Mouse (Mus musculus) spleen, embryonic (tissue): ENCODE results near the gene Gm17581.
"Not testable (repeated sequence)": the region's sequence is repeated elsewhere in the genome, so short reads cannot be mapped to it uniquely, and the experiment has no call there.

Source experiments
- CTCF ChIA-PET: fragments of 350-600 bp; sonication (Branson Sonifier 250); formaldehyde crosslinking; loops from one replicate; lab custom pipeline; 2022; lab: Charles Lee

Gm17581 gene

DNA sequence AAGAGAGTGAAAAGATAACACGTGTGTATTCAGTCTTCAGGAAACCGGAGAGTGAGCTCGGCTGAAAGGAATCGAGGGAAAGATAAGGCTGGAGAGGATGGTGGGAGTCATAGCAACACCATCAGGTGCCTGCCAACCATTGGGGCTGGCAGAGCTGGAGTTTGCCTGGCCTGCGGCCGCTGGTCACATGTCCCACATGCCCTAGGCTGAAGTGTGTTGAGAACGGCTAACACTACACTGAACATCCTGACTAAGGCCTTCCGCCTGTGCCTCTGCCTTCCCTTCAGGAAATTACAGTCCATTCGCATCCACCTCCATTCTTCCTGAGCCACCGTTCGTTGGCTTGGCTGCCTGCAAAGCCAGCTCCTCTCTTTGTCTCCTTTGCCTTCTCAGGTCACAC, 6.5 kb upstream of the Gm17581 start:
- CTCF ChIA-PET = no interaction called here

- CTCF ChIA-PET = no interaction called here
Measured at GRCm38 (mm10) chr2:155737803-155738202, 2.1 kb upstream of the Gm17581 start.

DNA sequence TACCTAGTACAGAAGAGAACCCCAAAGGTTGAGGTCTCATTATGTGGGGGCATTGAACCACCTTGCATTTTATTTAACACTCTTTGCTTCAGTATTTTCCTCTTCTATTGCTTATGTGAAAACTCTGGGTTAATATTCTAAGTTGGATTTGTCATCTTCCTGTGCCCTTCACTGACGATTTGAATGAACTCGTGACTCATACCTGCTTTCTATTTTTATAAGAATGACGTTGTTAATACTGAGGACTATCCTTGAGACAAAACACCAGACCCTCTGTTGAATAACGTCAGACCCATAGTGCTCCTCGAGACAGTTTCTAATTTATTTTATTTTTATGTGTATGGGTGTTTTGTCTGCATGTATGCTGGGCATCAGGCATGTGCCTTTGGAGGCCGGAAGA, 1.3 kb upstream of the Gm17581 start:
- CTCF ChIA-PET = no interaction called here

- CTCF ChIA-PET = no interaction called here
Measured at GRCm38 (mm10) chr2:155735080-155735479, 586 bp downstream of the Gm17581 start.

- CTCF ChIA-PET = no interaction called here
Measured at GRCm38 (mm10) chr2:155729158-155729645, 6.5 kb downstream of the Gm17581 start, which contains the start of gene Edem2. Edem2 (minus strand) TSS chr2:155729475.

DNA sequence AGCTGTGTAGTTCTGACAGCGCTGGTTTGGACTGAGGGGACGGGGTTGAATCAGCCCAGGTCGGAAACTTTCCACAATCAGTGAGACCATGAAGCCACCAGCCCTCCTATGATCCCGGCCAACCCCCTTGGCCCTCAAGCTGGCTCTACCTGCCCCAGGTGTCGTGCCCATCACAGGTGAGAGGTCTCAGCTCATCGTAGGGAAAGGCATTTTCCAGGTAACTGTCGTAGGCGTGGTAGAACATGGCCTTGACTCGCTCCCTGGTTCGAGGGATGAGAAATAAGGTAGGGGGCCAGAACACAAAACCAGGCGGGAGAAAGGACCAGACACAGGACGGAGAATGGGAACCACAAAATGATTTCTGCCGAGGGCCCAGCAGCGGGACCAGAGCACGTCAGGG, 6.9 kb downstream of the Gm17581 start:
- CTCF ChIA-PET = interaction anchor here (0.6 kb wide), 1 partner anchor 33 kb away, joined by 29 read pairs; no protein-coding TSS in a partner anchor

- CTCF ChIA-PET = interaction anchor here (0.6 kb wide), 2 partner anchors 33 to 372 kb away, joined by 3 to 29 read pairs; no protein-coding TSS in a partner anchor
Measured at GRCm38 (mm10) chr2:155727764-155728395, 7.8 kb downstream of the Gm17581 start.

GRCm38 (mm10) chr2:155726302-155726701, 9.4 kb downstream of the Gm17581 start:
- CTCF ChIA-PET = interaction anchor here (0.5 kb wide), 1 partner anchor 1324 kb away, joined by 5 read pairs; no protein-coding TSS in a partner anchor

DNA sequence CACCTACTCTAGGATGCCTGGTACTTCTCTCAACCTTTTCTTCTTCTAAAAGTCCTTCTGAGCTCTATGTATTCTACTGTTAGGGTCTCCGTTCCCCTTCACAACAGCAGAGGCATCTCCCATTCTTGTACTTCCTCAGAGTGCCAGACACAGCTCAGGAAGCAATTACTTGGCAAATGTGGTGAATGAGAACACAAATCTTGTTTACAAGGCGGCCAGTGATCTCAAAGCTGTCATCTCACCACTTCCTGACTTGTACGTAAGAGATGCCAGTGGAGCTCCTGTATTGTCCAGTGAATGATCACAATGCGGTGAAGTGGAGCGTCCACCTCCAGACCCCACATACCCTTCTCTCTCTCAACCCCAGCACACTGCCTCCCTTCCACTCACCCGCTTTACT, 11.1 kb downstream of the Gm17581 start:
- CTCF ChIA-PET = no interaction called here

DNA sequence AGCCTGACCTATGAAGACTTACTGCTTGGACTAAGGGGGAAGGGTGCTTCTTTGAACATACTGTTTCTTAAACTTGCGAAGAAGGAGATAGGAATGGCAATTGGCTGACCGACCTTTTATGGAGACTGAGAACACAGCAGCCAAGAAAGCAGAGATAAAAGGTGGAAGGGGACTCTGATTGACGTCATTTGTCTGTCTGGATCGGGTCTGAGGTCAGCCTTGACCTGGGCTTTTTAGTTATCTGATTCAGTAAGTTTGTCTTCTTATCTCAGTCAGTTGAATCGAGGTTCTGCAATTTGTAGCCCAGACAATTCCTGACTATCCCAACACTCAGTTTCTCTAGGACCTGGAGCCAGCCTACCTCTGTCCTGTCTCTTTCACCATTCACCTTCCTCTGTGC, 11.6 kb downstream of the Gm17581 start:
- CTCF ChIA-PET = no interaction called here

DNA sequence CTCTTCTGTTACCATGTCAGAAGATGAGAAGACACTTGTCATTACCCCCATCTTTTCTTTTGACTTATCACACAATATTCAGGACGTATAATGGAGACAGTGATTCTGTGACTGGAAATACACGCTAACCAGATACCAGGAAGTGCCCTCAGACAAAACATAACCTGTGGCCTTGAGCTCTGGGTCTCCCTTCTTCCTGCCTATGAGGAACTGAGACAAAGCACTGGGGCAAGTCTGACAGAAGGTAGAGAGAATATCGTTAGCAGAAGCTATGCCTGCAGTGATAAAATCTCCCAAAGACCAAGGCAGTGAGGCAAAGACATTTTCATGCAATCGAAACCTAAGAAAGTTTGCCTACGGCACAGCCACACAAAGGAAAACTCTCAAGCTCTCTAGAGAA, 15.1 kb downstream of the Gm17581 start:
- CTCF ChIA-PET = interaction anchor here (0.5 kb wide), 1 partner anchor 44 kb away, joined by 3 read pairs; no protein-coding TSS in a partner anchor

- CTCF ChIA-PET = no interaction called here
Measured at GRCm38 (mm10) chr2:155717082-155717990, 18.3 kb downstream of the Gm17581 start.

DNA sequence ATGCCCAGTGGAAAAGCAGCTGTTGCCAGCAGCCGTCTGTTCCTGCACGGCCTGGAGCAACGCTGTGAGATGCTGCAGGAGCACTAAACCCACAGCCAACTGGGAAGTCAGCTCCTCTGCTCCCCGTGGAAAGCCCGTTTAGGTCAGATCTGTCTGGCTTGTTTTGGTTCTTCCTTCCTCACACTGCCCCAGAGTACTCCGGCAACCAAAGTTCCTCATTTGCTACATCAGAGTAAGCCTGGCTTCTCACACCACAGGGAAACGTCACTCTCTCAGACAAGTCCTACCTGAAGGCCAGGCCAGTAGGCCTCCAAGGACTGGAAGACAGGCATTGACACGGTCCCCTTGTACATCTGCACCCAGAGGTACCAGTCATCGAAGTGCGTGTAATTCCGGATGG, 25.1 kb downstream of the Gm17581 start:
- CTCF ChIA-PET = no interaction called here

DNA sequence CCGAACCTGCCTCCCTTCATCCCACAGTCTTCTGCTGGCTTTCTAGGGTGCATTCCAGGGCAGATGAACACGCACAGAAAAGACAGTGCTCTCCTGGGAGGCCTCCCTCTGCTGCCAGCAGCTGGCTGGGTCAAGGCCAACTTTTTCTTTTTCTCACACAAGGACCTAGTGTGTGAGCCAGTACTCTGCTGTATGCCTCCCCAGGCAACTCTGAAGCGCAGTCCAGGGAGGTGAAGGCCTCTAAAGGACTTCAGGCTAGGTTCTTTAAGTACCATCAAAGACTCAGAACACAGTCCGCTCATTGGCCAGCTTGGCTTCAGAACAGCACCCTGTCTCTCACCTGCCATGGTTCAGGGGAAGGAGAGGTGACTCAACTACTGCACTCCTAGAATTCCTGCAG, 28.4 kb downstream of the Gm17581 start:
- CTCF ChIA-PET = interaction anchor here (0.6 kb wide), 1 partner anchor 405 kb away, joined by 3 read pairs; the partner anchor contains the start of genes Cpne1 and Rbm12

DNA sequence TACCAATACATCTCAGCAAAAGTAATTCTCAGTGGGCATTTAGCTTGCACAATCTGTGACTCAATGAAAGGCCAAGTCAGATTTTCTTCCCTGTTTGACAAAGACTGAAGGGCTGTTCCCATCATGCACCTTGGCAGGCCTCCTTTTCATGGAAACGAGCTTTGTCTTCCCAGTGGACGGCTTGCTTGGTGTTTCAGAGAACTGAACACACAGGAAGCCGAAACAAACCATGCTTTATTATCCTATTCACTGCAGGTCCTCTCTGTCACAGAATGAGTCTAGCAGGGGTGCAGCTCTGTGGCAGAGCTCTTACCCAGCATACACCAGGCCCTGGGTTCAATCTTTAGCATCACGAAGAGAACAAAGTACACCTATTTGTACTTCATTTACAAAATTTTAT, 32.0 kb downstream of the Gm17581 start:
- CTCF ChIA-PET = interaction anchor here (1.8 kb wide), 1 partner anchor 41 kb away, joined by 4 read pairs; no protein-coding TSS in a partner anchor

GRCm38 (mm10) chr2:155701399-155701919, 34.2 kb downstream of the Gm17581 start:
- CTCF ChIA-PET = no interaction called here

DNA sequence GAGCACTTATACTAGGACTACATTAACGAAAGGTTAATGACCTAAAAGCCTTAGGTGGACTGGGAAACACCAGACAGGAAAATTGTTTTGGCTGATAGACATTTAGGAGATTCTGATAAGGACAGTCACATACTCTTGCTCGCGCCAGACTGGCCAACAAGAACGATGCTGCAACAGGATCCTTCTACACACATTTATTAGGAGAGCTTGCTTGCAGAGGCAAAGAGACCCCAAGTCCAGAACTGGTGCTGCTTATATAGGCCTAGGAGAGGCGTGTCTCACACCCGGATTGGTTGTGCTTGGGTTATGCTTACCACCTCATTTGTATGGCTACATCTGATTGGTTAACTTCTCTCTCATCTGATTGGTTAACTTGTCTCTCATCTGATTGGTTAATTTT, 37.2 kb downstream of the Gm17581 start:
- CTCF ChIA-PET = not testable (repeated sequence)

GRCm38 (mm10) chr2:155696851-155697250, 38.8 kb downstream of the Gm17581 start:
- CTCF ChIA-PET = no interaction called here

DNA sequence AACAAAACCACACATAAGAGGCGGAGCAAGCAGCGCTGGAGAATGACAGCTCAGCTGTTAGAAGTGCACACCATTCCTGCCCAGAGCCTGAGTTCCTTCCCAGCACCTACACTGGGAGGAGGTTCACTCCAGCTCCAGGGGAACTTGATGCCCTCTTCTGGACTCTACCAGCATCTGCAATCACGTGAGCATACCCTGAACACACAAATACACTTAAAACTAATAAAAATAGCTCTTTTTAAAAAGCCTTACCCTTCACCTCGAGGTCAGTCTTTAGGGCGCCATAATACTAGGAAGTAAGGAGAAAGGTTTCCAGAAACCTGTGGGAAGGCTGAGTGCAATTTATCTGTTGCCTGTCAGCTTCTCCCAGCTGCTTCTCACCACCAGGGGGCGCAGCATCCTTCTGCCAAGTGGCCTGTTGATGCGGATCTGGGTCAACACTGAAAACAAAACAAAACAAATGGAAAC, 39.5 kb downstream of the Gm17581 start:
- CTCF ChIA-PET = interaction anchor here (1.6 kb wide), 1 partner anchor 23 kb away, joined by 6 read pairs; no protein-coding TSS in a partner anchor

DNA sequence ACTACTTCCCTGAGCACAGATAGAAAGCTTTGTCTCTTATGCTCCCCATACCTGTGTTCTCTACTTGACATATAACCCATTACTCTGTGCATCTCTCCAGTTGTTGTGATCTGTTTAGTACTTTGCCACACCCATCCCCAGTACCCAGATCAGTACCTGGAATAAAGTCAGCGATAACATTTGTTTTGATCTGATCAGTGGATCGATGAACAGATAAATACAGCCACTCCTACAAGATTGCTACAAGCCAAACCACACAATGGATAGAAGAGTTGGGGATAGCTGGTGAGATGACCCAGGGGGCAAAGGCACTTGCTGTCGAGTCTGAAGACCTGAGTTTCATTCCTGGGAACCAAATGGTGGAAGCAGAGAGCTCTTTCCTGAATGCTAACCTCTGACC, 40.4 kb downstream of the Gm17581 start:
- CTCF ChIA-PET = interaction anchor here (0.7 to 1.6 kb wide), 2 partner anchors 22 to 33 kb away, joined by 6 to 29 read pairs; no protein-coding TSS in a partner anchor

GRCm38 (mm10) chr2:155694564-155694963, 41.1 kb downstream of the Gm17581 start:
- CTCF ChIA-PET = no interaction called here

GRCm38 (mm10) chr2:155693136-155693535, 42.5 kb downstream of the Gm17581 start:
- CTCF ChIA-PET = no interaction called here
